11 mouse cellular contexts compared by ENCODE assay signal in the genomic region with DNA sequence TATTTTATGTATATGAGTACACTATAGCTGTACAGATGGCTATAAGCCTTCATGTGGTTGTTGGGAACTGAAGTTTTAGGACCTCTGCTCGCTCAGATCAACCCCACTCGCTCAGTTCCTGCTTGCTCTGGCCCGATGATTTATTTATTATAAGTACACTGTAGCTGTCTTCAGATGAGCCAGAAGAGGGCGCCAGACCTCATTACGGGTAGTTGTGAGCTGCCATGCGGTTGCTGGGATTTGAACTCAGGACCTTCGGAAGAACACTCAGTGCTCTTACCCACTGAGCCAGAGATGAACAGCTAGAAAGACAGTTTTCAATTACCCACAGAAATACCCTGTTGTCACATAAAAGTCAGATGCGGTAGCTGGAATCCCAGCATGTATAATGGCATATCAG. TPM values are rescaled to one million over a fixed set of nuclear protein-coding genes. Genes with fewer than 3 reads are reported as not detected.
DNase-seq lines count a peak whose midpoint lies in the region; TF ChIP-seq lines count a peak whose summit lies in the region.
"Had no signal": no experiment of that assay in that cellular context is flagged by ENCODE, and none has a peak within 500 bp of the region (broad histone marks: within the 10 kb centered on the region; RNA-seq: fewer than 3 reads in every experiment).

No protein-coding gene starts in this region.

- peaks cover 2% of the 10 kb centered on the region for H3K36me3 ChIP-seq in heart, adult 2 months (ENCODE audit: control insufficient read depth, insufficient read depth, low read length)
- H3K36me3 ChIP-seq: intestine, embryonic 15.5 days; midbrain, embryonic 10.5 days had no signal

- TF ChIP-seq CTCF in heart, adult 2 months (IDR thresholded peaks at IDR 0.05) = peak; percentile 51

- H3K4me1 ChIP-seq in heart, adult 2 months (ENCODE audit: control insufficient read depth, insufficient read depth, low read length) = peaks cover 2% of the 10 kb centered on the region
- H3K4me1 ChIP-seq: intestine, embryonic 15.5 days had no signal

- H3K27me3 ChIP-seq in heart, adult 2 months (ENCODE audit: control insufficient read depth, insufficient read depth, low read length) = no peaks in the 10 kb centered on the region
- H3K27me3 ChIP-seq: intestine, embryonic 15.5 days had no signal

- peaks cover 6% of the 10 kb centered on the region for H3K79me2 ChIP-seq in heart, adult 2 months (replicated peaks; ENCODE audit: control insufficient read depth, insufficient read depth, low read length)

- no peak overlapping the region for H3K4me3 ChIP-seq in heart, adult 2 months
- H3K4me3 ChIP-seq: intestine, embryonic 15.5 days; midbrain, embryonic 10.5 days had no signal

- no peak for TF ChIP-seq POLR2A in heart, adult 2 months (IDR thresholded peaks at IDR 0.05; ENCODE audit: insufficient read depth, low read depth, low read length)

- no peak for TF ChIP-seq EP300 in heart, adult 2 months (IDR thresholded peaks at IDR 0.05; ENCODE audit: insufficient read depth, low read depth, low read length)

- intact Hi-C loops in heart, adult 2 months (cut with DNase I) = no loop called here

- H3K27ac ChIP-seq in heart, adult 2 months = no peak overlapping the region
- H3K27ac ChIP-seq: intestine, embryonic 15.5 days; midbrain, embryonic 10.5 days had no signal

- DNase-seq in heart, adult 2 months = no peak
- DNase-seq in heart, adult 9 months (ENCODE audit: low spot score in 2 of 2) = no peak
- peak; percentile 72 for DNase-seq in 416B (ENCODE audit: low read depth)
- peak; percentile 40 for DNase-seq in T-cell, adult 2 months (ENCODE audit: low spot score)
- peak; percentile 67 for DNase-seq in naive thymus-derived CD4-positive, alpha-beta T cell, adult 2 months (ENCODE audit: low read depth)
- no peak for DNase-seq in urinary bladder, postnatal 25 days (ENCODE audit: low spot score)
- DNase-seq in gastrocnemius, adult 8-10 months (ENCODE audit: low spot score in 2 of 2) = no peak
- no peak for DNase-seq in cerebellum, postnatal 4 days (ENCODE audit: low spot score in 2 of 2)
- DNase-seq: cerebellum, adult 8-10 months had no signal

- WGBS in heart, adult 2 months = 88% methylated on average over 8 of the region's 8 CpGs

- H3K9ac ChIP-seq in heart, adult 2 months (ENCODE audit: low read depth, low read length) = no peak overlapping the region
- H3K9ac ChIP-seq: intestine, embryonic 15.5 days had no signal

RNA-seq across cellular contexts. Expression of a gene that starts 5.5 kb away (rescaled TPM):
- 10 to 100 TPM in 1 of 2 experiments, 1 to 10 TPM in 1; 7.2 to 10.6 TPM for total RNA-seq in heart, adult 2 months (2021)
- 1.3 and 2.9 TPM in 2 replicates for polyA plus RNA-seq in heart, adult 2 months (2012; rRNA removed)
- 10 to 100 TPM; 12.1 to 13.0 (median 12.5) TPM for total RNA-seq in gastrocnemius, adult 8-10 months (2022)

RNA-seq across cellular contexts. Expression of a gene that starts 5.8 kb away (rescaled TPM):
- 10 to 100 TPM; 37.1 to 37.4 TPM for total RNA-seq in heart, adult 2 months (2021)
- 7.9 and 17.9 TPM in 2 replicates for polyA plus RNA-seq in heart, adult 2 months (2012; rRNA removed)
- 10 to 100 TPM; 18.7 to 26.3 (median 20.5) TPM for total RNA-seq in gastrocnemius, adult 8-10 months (2022)

Comparison
In these comparisons a context has a peak if more than half of its experiments do, and no peak if none do; other contexts are left out.
1. DNase-seq: peak in 416B (single experiment), T-cell, adult 2 months (single experiment) and naive thymus-derived CD4-positive, alpha-beta T cell, adult 2 months (single experiment); none in heart, adult 2 months (0 of 2), heart, adult 9 months (0 of 2), urinary bladder, postnatal 25 days (single experiment), gastrocnemius, adult 8-10 months (0 of 2) and cerebellum, postnatal 4 days (0 of 2).